Mouse (Mus musculus) 416B (cell line): ENCODE measurements around the gene Fer.
"Not testable (repeated sequence)": the region's sequence is repeated elsewhere in the genome, so short reads cannot be mapped to it uniquely, and the experiment has no call there.

Experiments used
- DNase-seq: peaks from one replicate; pipeline ENCODE4 v3.0.0; 2011; ENCODE audit warnings: low read depth

Fer gene

GRCm38 (mm10) chr17:63863012-63863630, at the start of gene Fer:
Gene Fer (plus strand): TSS chr17:63863062.
- DNase-seq: no peak

GRCm38 (mm10) chr17:63813552-63813951, 49.3 kb upstream of the Fer start:
- no peak for DNase-seq

- peak; percentile 83 for DNase-seq
These were observed 44.3 kb upstream of the Fer start for GRCm38 (mm10) chr17:63818444-63819027.

- no peak for DNase-seq
These were observed 38.7 kb upstream of the Fer start for GRCm38 (mm10) chr17:63824141-63824540.

GRCm38 (mm10) chr17:63826196-63826595, 36.7 kb upstream of the Fer start:
- DNase-seq: no peak

- peak; percentile 80 for DNase-seq
These were observed 36.1 kb upstream of the Fer start for GRCm38 (mm10) chr17:63826767-63827166.

GRCm38 (mm10) chr17:63828561-63829332, 34.1 kb upstream of the Fer start:
- DNase-seq: no peak

GRCm38 (mm10) chr17:63831550-63831949, 31.3 kb upstream of the Fer start:
- DNase-seq: no peak

GRCm38 (mm10) chr17:63836223-63836622, 26.6 kb upstream of the Fer start:
- no peak for DNase-seq

GRCm38 (mm10) chr17:63836641-63837040, 26.2 kb upstream of the Fer start:
- DNase-seq: no peak

GRCm38 (mm10) chr17:63838144-63838543, 24.7 kb upstream of the Fer start:
- no peak for DNase-seq

- no peak for DNase-seq
These were observed 23.1 kb upstream of the Fer start for GRCm38 (mm10) chr17:63839636-63840269.

- DNase-seq: no peak
These were observed 20.6 kb upstream of the Fer start for GRCm38 (mm10) chr17:63842226-63842625.

GRCm38 (mm10) chr17:63844936-63845335, 17.9 kb upstream of the Fer start:
- no peak for DNase-seq

- DNase-seq: not testable (repeated sequence)
These were observed 17.1 kb upstream of the Fer start for GRCm38 (mm10) chr17:63845766-63846165.

GRCm38 (mm10) chr17:63849151-63849550, 13.7 kb upstream of the Fer start:
- DNase-seq: no peak

- DNase-seq: peak; percentile 62
These were observed 13.3 kb upstream of the Fer start for GRCm38 (mm10) chr17:63849566-63849965.

GRCm38 (mm10) chr17:63850016-63850415, 12.8 kb upstream of the Fer start:
- peak; percentile 80 for DNase-seq

GRCm38 (mm10) chr17:63857023-63857544, 5.8 kb upstream of the Fer start:
- peak; percentile 31 for DNase-seq

- no peak for DNase-seq
These were observed 1.9 kb upstream of the Fer start for GRCm38 (mm10) chr17:63860988-63861387.

GRCm38 (mm10) chr17:63862399-63862798, 463 bp upstream of the Fer start:
- DNase-seq: no peak

GRCm38 (mm10) chr17:63863647-63864149, 836 bp downstream of the Fer start, which contains the start of gene A930002H24Rik:
Gene A930002H24Rik (minus strand): TSS chr17:63863791.
- peak; percentile 96 for DNase-seq
